16 mouse cellular contexts compared by ENCODE assay signal in genomic region chr1:86349201-86349600, GRCm38 (mm10).
"Had no signal": no experiment of that assay in that cellular context is flagged by ENCODE, and none has a peak within 500 bp of the region (broad histone marks: within the 10 kb centered on the region; RNA-seq: fewer than 3 reads in every experiment).

No protein-coding gene starts in this region.

- DNase-seq: kidney, adult 11 months; kidney, postnatal 10 days; lung, postnatal 14 days; retina, postnatal 1 day; right cerebral cortex, postnatal 4 days; thymus, adult 2 months; thymus, postnatal 25 days had no signal

- H3K4me3 ChIP-seq: left cerebral cortex, adult 2 months; limb, embryonic 10.5 days; lung, embryonic 15.5 days; megakaryocyte, embryonic 14.5 days; midbrain, embryonic 12.5 days; neural tube, embryonic 12.5 days; stomach, embryonic 15.5 days had no signal

- H3K27me3 ChIP-seq: lung, embryonic 15.5 days; megakaryocyte, embryonic 14.5 days; midbrain, embryonic 12.5 days; neural tube, embryonic 12.5 days; stomach, embryonic 15.5 days had no signal

- H3K9me3 ChIP-seq: limb, embryonic 10.5 days; lung, embryonic 15.5 days; megakaryocyte, embryonic 14.5 days; midbrain, embryonic 12.5 days; neural tube, embryonic 12.5 days; stomach, embryonic 15.5 days had no signal

- H3K27ac ChIP-seq: left cerebral cortex, adult 2 months; limb, embryonic 10.5 days; lung, embryonic 15.5 days; macrophage; midbrain, embryonic 12.5 days; neural tube, embryonic 12.5 days; stomach, embryonic 15.5 days had no signal

- H3K9ac ChIP-seq: lung, embryonic 15.5 days; midbrain, embryonic 12.5 days; neural tube, embryonic 12.5 days; stomach, embryonic 15.5 days had no signal

- H3K4me1 ChIP-seq: limb, embryonic 10.5 days; lung, embryonic 15.5 days; midbrain, embryonic 12.5 days; neural tube, embryonic 12.5 days; stomach, embryonic 15.5 days had no signal

- H3K4me2 ChIP-seq: liver, embryonic 11.5 days; lung, embryonic 15.5 days; midbrain, embryonic 12.5 days; neural tube, embryonic 12.5 days; stomach, embryonic 15.5 days had no signal
